Mouse (Mus musculus) bone marrow, adult 2 months (tissue): ENCODE data around the gene Med24. TPM values are rescaled to one million over a fixed set of nuclear protein-coding genes. Genes with fewer than 3 reads are reported as not detected.

ENCODE experiments used
- H3K27ac ChIP-seq: fragments of 200-500 bp; 2 replicates; pipeline ENCODE4 v1.5.1; 2012; ENCODE audit warnings: low read depth, mild to moderate bottlenecking, control low read depth, inconsistent platforms, low read length; ENCODE audit not compliant: control insufficient read depth, poor library complexity, insufficient read depth
- H3K4me1 ChIP-seq: fragments of 200-500 bp; 2 replicates; pipeline ENCODE4 v1.6.1; 2011; ENCODE audit warnings: low read length; ENCODE audit not compliant: control insufficient read depth, insufficient read depth
- H3K4me3 ChIP-seq: fragments of 200-500 bp; replicated peaks from 2 replicates; pipeline ENCODE3; 2011; ENCODE audit warnings: mild to moderate bottlenecking, low read depth, low read length, control low read depth; ENCODE audit not compliant: control insufficient read depth
- CTCF ChIP-seq: fragments of 200-500 bp; IDR thresholded peaks from 2 replicates; pipeline ENCODE4 v1.5.1; 2011; ENCODE audit warnings: low read length, control low read depth; ENCODE audit not compliant: control insufficient read depth, insufficient read depth
- POLR2A ChIP-seq: fragments of 200-500 bp; IDR thresholded peaks from 2 replicates; pipeline ENCODE4 v1.6.1; 2011; ENCODE audit warnings: low read depth, mild to moderate bottlenecking, control low read depth, low read length, borderline replicate concordance; ENCODE audit not compliant: control insufficient read depth
- WGBS: fragments of 180-500 bp; shearing (Covaris S2); methylation state at CpG from one replicate; pipeline ENCODE4 v1.1.7; 2018; 5-methylcytosine and 5-hydroxymethylcytosine counted together
- polyA plus RNA-seq: library from polyadenylated mRNA; stranded (reverse); fragments of >200 nt; gene quantifications from 2 replicates; pipeline ENCODE4 v1.2.4, GENCODE M21; 2011; ENCODE audit warnings: low replicate concordance; ENCODE audit not compliant: missing spikeins, insufficient read depth, insufficient read length

Med24 gene
- polyA plus RNA-seq, 1 experiment, result 26.7 TPM

- Histone ChIP-seq H3K4me3 (no peak overlapping the region), H3K4me1 (peaks cover 13% of the 10 kb centered on the region; the same call in 1 of the 2 replicates), H3K27ac (no peak overlapping the region)
- TF ChIP-seq POLR2A (no peak), CTCF (no peak)
- 53% methylated on average over 8 of the region's 8 CpGs for WGBS
Observed at GRCm38 (mm10) chr11:98772667-98773171, 43.5 kb upstream of the Med24 start.

- TF ChIP-seq POLR2A (no peak), CTCF (no peak)
- peaks cover 13% of the 10 kb centered on the region; the same call in 1 of the 2 replicates for H3K4me1 ChIP-seq
- WGBS, result 80% methylated on average over 11 of the region's 11 CpGs
- no peak overlapping the region for H3K27ac ChIP-seq
- H3K4me3 ChIP-seq, result no peak overlapping the region
Observed at GRCm38 (mm10) chr11:98771844-98772525, 42.8 kb upstream of the Med24 start.

GRCm38 (mm10) chr11:98771131-98771530 is 41.9 kb upstream of the Med24 start:
- Histone ChIP-seq H3K4me3 (no peak overlapping the region), H3K4me1 (peaks cover 11% of the 10 kb centered on the region; the same call in 1 of the 2 replicates), H3K27ac (no peak overlapping the region; the same call in 1 of the 2 replicates)
- TF ChIP-seq CTCF (no peak), POLR2A (no peak)
- 91% methylated on average over 18 of the region's 18 CpGs for WGBS

GRCm38 (mm10) chr11:98770096-98770975 is 41.1 kb upstream of the Med24 start:
- Histone ChIP-seq H3K4me1 (peaks cover 4% of the 10 kb centered on the region; the same call in 1 of the 2 replicates), H3K27ac (peak overlapping the region; percentile 10), H3K4me3 (no peak overlapping the region)
- TF ChIP-seq POLR2A (no peak), CTCF (no peak)
- WGBS, result 78% methylated on average over 26 of the region's 26 CpGs

GRCm38 (mm10) chr11:98769007-98769954 is 40.0 kb upstream of the Med24 start:
- H3K27ac ChIP-seq, result no peak overlapping the region
- no peak overlapping the region for H3K4me3 ChIP-seq
- no peak for TF ChIP-seq POLR2A
- TF ChIP-seq CTCF, result no peak; the same call in 1 of the 2 replicates
- 86% methylated on average over 25 of the region's 25 CpGs for WGBS
- H3K4me1 ChIP-seq, result no peaks in the 10 kb centered on the region; the same call in 1 of the 2 replicates

GRCm38 (mm10) chr11:98768127-98769006 is 39.1 kb upstream of the Med24 start:
- Histone ChIP-seq H3K4me3 (no peak overlapping the region), H3K27ac (0 out of 2 replicates have a peak overlapping the region, but pooled peaks have one; percentile 4), H3K4me1 (no peaks in the 10 kb centered on the region; the same call in 1 of the 2 replicates)
- WGBS, result 71% methylated on average over 39 of the region's 39 CpGs
- TF ChIP-seq CTCF (no peak), POLR2A (no peak)
